Mouse (Mus musculus): Measurements from ENCODE around the gene Gm17428.
"Not testable (repeated sequence)": the region's sequence is repeated elsewhere in the genome, so short reads cannot be mapped to it uniquely, and the experiment has no call there.

DNA sequence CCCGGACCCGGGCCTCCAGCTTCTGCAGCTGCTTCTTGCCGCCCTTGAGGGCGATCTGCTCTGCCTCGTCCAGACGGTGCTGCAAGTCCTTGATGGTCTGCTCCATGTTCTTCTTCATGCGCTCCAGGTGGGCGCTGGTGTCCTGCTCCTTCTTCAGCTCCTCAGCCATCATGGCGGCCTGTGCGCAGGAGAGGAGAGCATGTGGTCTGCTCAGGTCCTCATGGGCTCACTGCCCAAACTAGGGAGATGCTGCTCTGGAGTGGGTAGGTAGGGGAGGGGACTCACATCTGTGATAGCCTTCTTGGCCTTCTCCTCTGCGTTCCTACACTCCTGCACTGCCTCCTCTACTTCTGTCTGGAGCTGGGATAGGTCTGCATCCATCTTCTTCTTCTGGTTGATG is 3.9 kb upstream of the Gm17428 start:
- TF ChIP-seq POLR2A (IDR thresholded peaks at IDR 0.05; ENCODE audit: insufficient read depth, low read length); CTCF (IDR thresholded peaks at IDR 0.05; ENCODE audit: low read depth, low read length); EP300 (IDR thresholded peaks at IDR 0.05; ENCODE audit: insufficient read depth, low read depth, low read length): not testable (repeated sequence)

Data from ES-Bruce4 (cell line).